Mouse (Mus musculus): ENCODE data around the gene Bola1.

- TF ChIP-seq POLR2A (IDR thresholded peaks at IDR 0.05; ENCODE audit: control insufficient read depth, low read depth, low read length) (no peak), CTCF (IDR thresholded peaks at IDR 0.05; ENCODE audit: control insufficient read depth, insufficient read depth, insufficient replicate concordance, low read depth, low read length) (no peak)
These were observed 11.6 kb upstream of the Bola1 start for GRCm38 (mm10) chr3:96230910-96231757.

All from testis, adult 2 months (tissue).